Mouse (Mus musculus) heart, postnatal 4 days (tissue): Measurements from ENCODE around the gene Dgat2. TPM values are rescaled to one million over a fixed set of nuclear protein-coding genes. Genes with fewer than 3 reads are reported as not detected.
A peak's percentile ranks its signal among the peaks of the same experiment; 100 is the strongest.

ENCODE experiments used
- DNase-seq: peaks from one replicate; pipeline ENCODE4 v3.0.0; 2021
- total RNA-seq, 2 experiments: library from RNA; stranded (reverse); gene quantifications; 2 replicates each; pipeline ENCODE4 v1.2.3; 2021

The Dgat2 gene
- total RNA-seq, 2 experiments from 2014 or later: 69.7 to 78.2 TPM

DNA sequence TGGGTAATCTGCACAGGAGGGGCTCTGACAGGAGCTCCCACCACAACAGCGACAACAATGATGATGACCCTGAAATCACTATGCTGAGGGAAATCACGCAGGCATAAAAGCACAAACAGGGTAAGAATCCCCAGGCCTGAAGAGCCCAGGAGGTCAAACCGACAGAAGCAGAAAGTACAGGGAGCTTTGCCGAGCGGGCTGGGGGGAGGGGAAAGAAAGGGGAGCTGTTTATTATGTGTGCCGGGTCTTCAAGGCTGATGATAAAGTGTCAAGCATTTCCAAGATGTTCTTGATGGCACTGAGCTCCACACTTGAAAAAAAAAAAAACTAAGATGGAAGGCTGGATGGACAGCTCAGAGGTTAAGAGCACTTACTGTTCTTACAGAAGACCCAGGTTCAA is 45.7 kb downstream of the Dgat2 start:
- no peak for DNase-seq

DNA sequence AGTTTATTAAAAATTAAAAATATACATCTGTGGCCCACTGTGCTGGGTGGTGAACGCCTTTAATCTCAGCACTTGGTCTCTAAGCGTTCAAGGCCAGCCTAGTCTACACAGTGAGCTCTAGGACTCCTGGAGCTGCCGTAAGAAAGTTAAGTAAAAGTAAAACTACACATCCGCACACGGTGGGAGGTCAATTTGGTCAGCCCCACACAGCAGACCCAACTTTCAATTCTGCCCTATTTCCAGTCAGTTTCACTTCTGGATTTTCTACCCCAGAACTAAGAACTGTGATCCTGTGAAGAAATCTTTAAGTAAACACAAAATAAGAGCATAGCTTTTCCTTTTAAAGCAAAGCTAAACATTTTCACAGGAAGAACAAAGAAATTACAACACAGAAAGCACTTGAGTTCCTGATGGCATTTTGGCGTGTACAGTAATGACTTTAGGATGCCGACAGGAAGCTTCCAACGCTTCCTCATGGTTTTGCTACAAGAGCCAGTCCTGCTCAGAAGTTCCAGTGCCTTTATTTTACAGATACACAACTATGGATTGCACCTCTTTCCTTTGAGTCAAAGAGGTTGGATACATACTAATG is 48.6 kb downstream of the Dgat2 start:
- no peak for DNase-seq

GRCm38 (mm10) chr7:99132597-99132996 is 49.9 kb downstream of the Dgat2 start:
- no peak for DNase-seq

GRCm38 (mm10) chr7:99131819-99132353 is 50.6 kb downstream of the Dgat2 start:
- DNase-seq: no peak

DNA sequence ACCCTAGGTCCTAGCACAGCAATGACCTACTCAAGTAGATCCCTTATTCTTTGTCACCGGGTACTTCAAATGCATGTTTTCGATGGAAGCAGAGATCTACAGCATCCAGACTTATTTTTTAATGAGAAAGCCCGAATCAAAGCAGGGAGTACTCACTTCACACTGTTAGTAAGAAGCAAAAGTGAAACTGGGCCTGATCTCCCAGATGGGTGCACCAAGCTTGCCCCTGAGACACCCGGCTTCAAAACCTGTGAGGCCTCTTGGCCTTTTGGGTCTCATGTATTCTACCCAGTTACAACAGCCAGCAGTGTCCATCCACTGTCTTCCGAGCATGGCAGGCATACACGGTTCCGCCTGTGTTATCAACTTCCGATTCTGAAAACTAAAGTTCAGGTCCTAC is 53.6 kb downstream of the Dgat2 start:
- DNase-seq: no peak

DNA sequence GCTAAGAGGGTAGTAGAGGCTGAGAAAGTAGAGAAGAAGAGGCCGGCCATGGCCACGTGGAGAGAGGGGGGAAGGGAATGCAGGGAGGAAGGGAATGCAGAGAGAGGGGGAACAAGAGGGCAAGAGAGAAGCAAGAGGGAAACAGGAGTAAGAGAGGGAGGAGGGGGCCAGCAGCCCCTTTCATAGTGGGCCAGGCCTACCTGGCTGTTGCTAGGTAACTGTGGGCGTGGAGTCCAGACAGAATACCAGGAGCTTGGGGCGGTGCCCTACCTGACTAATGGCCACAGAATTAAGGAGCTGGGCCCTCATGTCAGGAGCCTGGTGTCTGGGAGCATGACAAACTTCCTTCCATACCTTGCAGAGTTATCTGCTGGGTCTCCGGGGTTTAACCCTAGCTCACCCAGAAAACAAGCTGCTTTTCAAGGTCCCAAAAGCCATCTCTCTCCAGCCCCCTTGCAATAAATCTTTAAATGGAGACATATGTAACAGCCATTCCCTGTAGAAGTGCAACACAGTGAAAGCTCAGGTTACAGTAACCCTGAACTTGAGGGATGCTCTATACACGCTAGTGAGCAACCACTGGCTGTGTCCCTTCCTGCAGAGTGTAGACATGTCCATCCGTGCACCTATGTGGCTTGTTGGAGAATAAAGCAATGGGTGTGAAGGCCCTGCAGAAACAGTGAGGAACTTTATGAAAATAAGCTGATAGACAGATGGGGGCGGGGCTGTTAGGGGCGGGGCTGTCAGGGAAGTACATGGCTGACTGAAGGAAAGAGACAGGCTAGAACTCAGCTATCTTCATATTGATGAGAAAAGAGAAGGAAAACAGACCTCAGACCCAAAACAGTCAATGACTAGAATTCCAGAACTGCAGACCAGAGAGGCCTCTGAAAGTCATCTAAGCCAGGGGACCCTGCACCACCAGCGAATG is 54.2 kb downstream of the Dgat2 start:
- no peak for DNase-seq

- peak; percentile 88 for DNase-seq
Observed at GRCm38 (mm10) chr7:99126057-99126456, 56.5 kb downstream of the Dgat2 start.

DNA sequence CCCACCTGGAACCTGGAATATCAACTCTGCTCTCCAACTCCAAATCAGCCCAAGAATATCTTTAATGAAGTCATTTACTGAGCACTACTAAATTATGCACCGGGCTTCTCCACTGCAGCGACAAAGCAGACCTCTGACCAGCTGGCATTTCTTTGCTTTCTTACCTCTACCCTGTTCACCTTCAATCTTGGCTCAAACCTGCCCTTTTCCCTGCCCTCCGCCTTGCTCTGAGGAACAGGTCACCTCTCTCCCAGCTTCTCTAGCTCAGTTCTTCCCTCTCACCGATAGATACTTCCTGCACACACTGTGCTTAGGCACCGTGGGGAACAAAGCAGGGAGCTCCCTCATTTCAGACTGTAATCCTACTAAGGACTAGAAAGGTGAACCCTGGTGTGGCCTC is 59.9 kb downstream of the Dgat2 start:
- no peak for DNase-seq

GRCm38 (mm10) chr7:99120865-99121521 is 61.5 kb downstream of the Dgat2 start:
- no peak for DNase-seq

DNA sequence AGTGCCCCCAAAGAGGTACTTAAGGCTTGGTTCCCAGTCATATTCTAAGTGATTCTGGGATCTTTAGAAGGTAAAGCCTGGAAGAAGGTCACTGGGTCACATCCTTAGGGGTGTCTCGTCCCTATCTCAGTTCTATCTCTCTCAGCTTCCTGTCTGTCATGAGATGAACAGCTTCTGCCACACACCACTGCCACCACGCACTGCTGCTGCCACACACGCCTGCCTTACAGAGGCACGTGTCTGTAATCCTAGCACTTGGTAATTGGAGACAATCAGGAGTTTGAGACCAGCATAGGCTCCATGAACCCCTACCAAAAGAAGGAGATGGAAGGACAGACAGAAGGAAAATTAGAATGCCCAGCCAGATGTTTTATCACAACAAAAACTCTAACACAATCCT is 62.4 kb downstream of the Dgat2 start:
- DNase-seq: no peak

DNA sequence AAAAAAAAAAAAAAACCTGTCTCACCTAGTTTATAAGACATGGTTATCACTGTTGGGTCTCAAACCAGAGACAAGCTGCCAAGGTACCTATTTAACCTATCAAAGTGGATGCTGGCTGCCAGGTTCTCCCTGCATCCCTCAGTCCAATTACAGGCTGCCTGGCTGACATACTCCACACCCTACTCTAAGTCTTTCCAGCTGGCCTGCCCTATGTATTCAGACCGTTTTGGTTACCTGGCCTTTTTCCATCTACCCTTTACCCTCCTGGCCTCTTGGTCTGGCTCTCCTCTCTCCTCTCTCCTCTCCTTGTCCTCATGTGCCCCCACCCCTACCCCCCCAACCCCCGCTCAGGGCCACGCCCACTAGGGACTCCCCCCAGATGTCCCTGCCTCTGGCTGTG is 65.7 kb downstream of the Dgat2 start:
- no peak for DNase-seq

DNA sequence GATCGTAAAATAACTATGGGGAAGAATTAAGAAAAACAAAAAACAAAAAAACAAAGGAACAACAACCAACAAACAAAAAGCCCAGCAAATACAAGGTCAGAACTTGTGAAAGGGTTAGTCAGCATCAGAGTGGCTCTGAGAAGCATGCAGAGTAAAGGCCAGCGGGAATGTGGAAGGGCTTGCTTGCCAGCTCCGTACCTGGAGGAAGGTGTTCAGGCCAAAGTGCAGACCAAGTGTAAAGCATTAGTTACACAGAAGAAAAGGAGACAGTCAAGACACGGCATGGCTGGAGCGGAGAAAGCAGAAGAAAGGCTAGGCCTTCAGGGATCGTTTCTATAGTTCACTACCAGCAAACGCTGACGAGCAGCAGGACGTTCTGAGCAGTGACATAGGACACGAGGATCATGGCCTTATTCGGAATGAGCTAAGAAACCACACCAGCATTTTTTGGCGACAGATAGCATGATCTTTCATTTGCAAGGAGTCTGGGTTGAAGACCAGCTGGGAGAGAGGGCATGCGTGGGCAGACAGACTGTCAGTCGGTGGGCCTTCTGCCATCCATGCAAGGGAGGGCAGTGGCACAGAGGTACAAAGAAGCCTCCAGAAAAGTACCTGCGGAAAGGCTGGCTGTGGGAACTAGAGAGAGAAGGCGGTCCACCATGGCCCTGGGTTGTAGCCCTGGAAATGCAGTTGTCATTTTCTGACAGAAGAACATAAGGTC is 68.4 kb downstream of the Dgat2 start:
- no peak for DNase-seq

DNA sequence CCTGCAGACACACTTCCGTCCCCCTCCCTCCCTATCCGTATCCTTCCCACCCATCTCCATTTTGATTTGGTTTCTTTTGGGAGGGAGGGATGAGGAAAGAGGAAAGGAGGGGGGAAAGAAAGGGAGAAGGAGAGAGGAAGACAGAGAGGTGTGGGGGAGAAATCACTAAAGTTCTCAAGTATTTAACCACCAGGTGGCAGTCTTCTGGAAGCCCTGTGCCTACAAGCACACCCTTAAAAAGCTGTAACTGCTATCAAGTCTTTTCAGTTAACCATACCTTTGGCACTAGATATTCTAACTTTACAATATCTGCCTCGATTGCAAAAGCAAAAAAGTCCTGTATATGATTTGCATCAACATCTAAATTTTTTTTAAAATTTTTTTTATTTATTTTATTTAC is 75.0 kb downstream of the Dgat2 start:
- no peak for DNase-seq

DNA sequence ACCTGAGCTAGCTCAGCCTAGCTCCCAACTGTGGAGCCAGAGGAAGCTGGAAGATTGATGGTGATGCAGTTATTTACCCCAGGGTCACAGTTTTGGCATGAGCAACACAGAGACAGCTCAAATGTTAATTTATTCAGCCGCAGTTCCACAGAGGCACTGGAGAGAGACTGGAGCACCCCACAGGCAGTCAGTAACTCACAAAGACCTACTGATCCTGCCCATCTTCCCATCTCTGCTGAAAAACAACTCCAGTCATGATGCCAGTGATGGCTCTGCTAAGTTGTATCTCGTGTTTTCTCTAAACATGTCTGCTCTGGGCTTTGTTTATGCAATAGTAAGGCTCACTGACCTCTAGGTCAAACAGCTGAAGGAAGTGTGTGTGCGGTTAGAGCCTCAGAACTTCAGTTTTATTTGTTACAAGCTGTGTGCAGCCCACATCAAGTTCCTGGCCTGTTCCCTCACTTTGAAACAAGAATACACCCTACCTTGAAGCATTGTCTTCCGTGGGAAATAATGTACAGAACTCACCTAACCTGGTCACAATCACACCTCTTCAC is 75.7 kb downstream of the Dgat2 start:
- no peak for DNase-seq

Other genes starting within 250 kb of the Dgat2 start
- gene Uvrag, start 41.6 kb downstream of the Dgat2 start, total RNA-seq: 10 to 100 TPM; 33.2 to 34.5 TPM
- gene Mogat2, start 55.9 kb upstream of the Dgat2 start, total RNA-seq: not detected
- gene Map6, start 84.7 kb upstream of the Dgat2 start, total RNA-seq: 1 to 10 TPM; 4.6 to 4.8 TPM
- 100 to 1,000 TPM; 557 to 601 TPM for gene Serpinh1, start 170.5 kb upstream of the Dgat2 start, total RNA-seq
- 10 to 100 TPM; 40.7 to 42.6 TPM for gene Gdpd5, start 198.7 kb upstream of the Dgat2 start, total RNA-seq